Mouse (Mus musculus): Measurements from ENCODE around the gene Efl1.

Gene Efl1

GRCm38 (mm10) chr7:82648353-82649080 lies at the start of gene Efl1, which contains the start of gene Saxo2:
TSS of gene Efl1 (plus strand) at chr7:82648614.
TSS of gene Saxo2 (minus strand) at chr7:82648528.
- peak; percentile 97 to 98 for DNase-seq (ENCODE audit: low spot score in 2 of 2)

- DNase-seq (ENCODE audit: low spot score in 2 of 2): no peak
These were observed 46.4 kb upstream of the Efl1 start for GRCm38 (mm10) chr7:82602008-82602407.

- no peak for DNase-seq (ENCODE audit: low spot score in 2 of 2)
These were observed 43.0 kb upstream of the Efl1 start for GRCm38 (mm10) chr7:82605425-82605824.

GRCm38 (mm10) chr7:82609629-82610028 lies 38.8 kb upstream of the Efl1 start:
- no peak for DNase-seq (ENCODE audit: low spot score in 2 of 2)

- DNase-seq (ENCODE audit: low spot score in 2 of 2): no peak
These were observed 23.1 kb upstream of the Efl1 start for GRCm38 (mm10) chr7:82625342-82625741.

GRCm38 (mm10) chr7:82647183-82647582 lies 1.2 kb upstream of the Efl1 start:
- no peak for DNase-seq (ENCODE audit: low spot score in 2 of 2)

- DNase-seq (ENCODE audit: low spot score in 2 of 2): no peak
These were observed 505 bp upstream of the Efl1 start for GRCm38 (mm10) chr7:82647909-82648308.

GRCm38 (mm10) chr7:82649081-82649445 lies 649 bp downstream of the Efl1 start:
- DNase-seq (ENCODE audit: low spot score in 2 of 2): peak in 1 of 2 experiments; percentile 11

GRCm38 (mm10) chr7:82664604-82665003 lies 16.2 kb downstream of the Efl1 start:
- DNase-seq (ENCODE audit: low spot score in 2 of 2): no peak

- DNase-seq (ENCODE audit: low spot score in 2 of 2): no peak
These were observed 27.6 kb downstream of the Efl1 start for GRCm38 (mm10) chr7:82676001-82676400.

- DNase-seq (ENCODE audit: low spot score in 2 of 2): no peak
These were observed 28.4 kb downstream of the Efl1 start for GRCm38 (mm10) chr7:82676834-82677233.

- DNase-seq (ENCODE audit: low spot score in 2 of 2): no peak
These were observed 31.5 kb downstream of the Efl1 start for GRCm38 (mm10) chr7:82679901-82680300.

- DNase-seq (ENCODE audit: low spot score in 2 of 2): peak; percentile 16 to 38
These were observed 40.3 kb downstream of the Efl1 start for GRCm38 (mm10) chr7:82688736-82689135.

GRCm38 (mm10) chr7:82691021-82691738 lies 42.8 kb downstream of the Efl1 start:
- no peak for DNase-seq (ENCODE audit: low spot score in 2 of 2)

GRCm38 (mm10) chr7:82697668-82698067 lies 49.3 kb downstream of the Efl1 start:
- no peak for DNase-seq (ENCODE audit: low spot score in 2 of 2)

- DNase-seq (ENCODE audit: low spot score in 2 of 2): no peak
These were observed 50.6 kb downstream of the Efl1 start for GRCm38 (mm10) chr7:82698968-82699367.

- DNase-seq (ENCODE audit: low spot score in 2 of 2): no peak
These were observed 54.2 kb downstream of the Efl1 start for GRCm38 (mm10) chr7:82702384-82703343.

- no peak for DNase-seq (ENCODE audit: low spot score in 2 of 2)
These were observed 60.8 kb downstream of the Efl1 start for GRCm38 (mm10) chr7:82709172-82709571.

- peak in 1 of 2 experiments; percentile 20 for DNase-seq (ENCODE audit: low spot score in 2 of 2)
These were observed 66.9 kb downstream of the Efl1 start for GRCm38 (mm10) chr7:82715210-82715911.

- no peak for DNase-seq (ENCODE audit: low spot score in 2 of 2)
These were observed 67.6 kb downstream of the Efl1 start for GRCm38 (mm10) chr7:82715912-82716601.

GRCm38 (mm10) chr7:82719285-82719684 lies 70.9 kb downstream of the Efl1 start:
- DNase-seq (ENCODE audit: low spot score in 2 of 2): no peak

Measured in right cerebral cortex, postnatal 36 days (tissue).